Mouse (Mus musculus) gastrocnemius, adult 2 months (tissue): ENCODE data around the gene Mtmr1. TPM values are rescaled to one million over a fixed set of nuclear protein-coding genes. Genes with fewer than 3 reads are reported as not detected.
"Not testable (repeated sequence)": the region's sequence is repeated elsewhere in the genome, so short reads cannot be mapped to it uniquely, and the experiment has no call there.

Experiments
- DNase-seq: peaks from one replicate; pipeline ENCODE4 v3.0.0; 2022
- H3K27ac ChIP-seq: fragments of 200-600 bp; 2 replicates; pipeline ENCODE4 v1.8.1; 2022; ENCODE audit warnings: mild to moderate bottlenecking
- H3K4me3 ChIP-seq: fragments of 200-600 bp; 2 replicates; pipeline ENCODE4 v1.8.1; 2022; ENCODE audit warnings: mild to moderate bottlenecking, moderate library complexity
- CTCF ChIP-seq: fragments of 200-600 bp; IDR thresholded peaks from 2 replicates; pipeline ENCODE4 v1.8.1; 2022; ENCODE audit warnings: antibody characterized with exemption, mild to moderate bottlenecking, moderate library complexity
- intact Hi-C: fragments of 180-260 bp; cut with DNase I; formaldehyde crosslinking; loops from one replicate; pipeline ENCODE4 v1.15.1; 2025
- long read RNA-seq, 2 experiments: library from polyadenylated mRNA; stranded (forward); transcript quantifications; one replicate each; pipeline ENCODE4 v2.0.0; 2021
- total RNA-seq, 2 experiments: library from RNA; stranded (reverse); gene quantifications; 2 replicates each; pipeline ENCODE4 v1.2.3; 2021

The Mtmr1 gene
- total RNA-seq, result 10 to 100 TPM; 36.6 to 42.0 TPM
- long read RNA-seq, experiment 1, full-length matches to known transcripts, result 1 of 43 reads
- long read RNA-seq, experiment 1, partial matches to known transcripts, result 1 of 43 reads
- long read RNA-seq, experiment 1, other reads (novel, unspliced or antisense), result 41 of 43 reads
- long read RNA-seq, experiment 2, full-length matches to known transcripts, result 3 of 67 reads
- long read RNA-seq, experiment 2, partial matches to known transcripts, result 3 of 67 reads
- long read RNA-seq, experiment 2, other reads (novel, unspliced or antisense), result 61 of 67 reads

- H3K27ac ChIP-seq, result peak within 1 kb of the TSS; percentile 92
- peak within 1 kb of the TSS; percentile 87 for H3K4me3 ChIP-seq
- intact Hi-C loops, result no loop called here
- peak; percentile 54 for TF ChIP-seq CTCF
- DNase-seq, result peak; percentile 90
Observed at GRCm38 (mm10) chrX:71364554-71364991, at the start of gene Mtmr1. TSS of gene Mtmr1 (plus strand) at chrX:71364760.

GRCm38 (mm10) chrX:71352033-71352432 is 12.5 kb upstream of the Mtmr1 start:
- TF ChIP-seq CTCF, result peak; percentile 41
- Histone ChIP-seq H3K27ac (no peak overlapping the region), H3K4me3 (no peak overlapping the region)
- intact Hi-C loops, result no loop called here
- DNase-seq, result peak; percentile 19

GRCm38 (mm10) chrX:71355331-71355730 is 9.2 kb upstream of the Mtmr1 start:
- Histone ChIP-seq H3K27ac (no peak overlapping the region), H3K4me3 (no peak overlapping the region)
- no peak for DNase-seq
- intact Hi-C loops, result no loop called here
- TF ChIP-seq CTCF, result no peak

DNA sequence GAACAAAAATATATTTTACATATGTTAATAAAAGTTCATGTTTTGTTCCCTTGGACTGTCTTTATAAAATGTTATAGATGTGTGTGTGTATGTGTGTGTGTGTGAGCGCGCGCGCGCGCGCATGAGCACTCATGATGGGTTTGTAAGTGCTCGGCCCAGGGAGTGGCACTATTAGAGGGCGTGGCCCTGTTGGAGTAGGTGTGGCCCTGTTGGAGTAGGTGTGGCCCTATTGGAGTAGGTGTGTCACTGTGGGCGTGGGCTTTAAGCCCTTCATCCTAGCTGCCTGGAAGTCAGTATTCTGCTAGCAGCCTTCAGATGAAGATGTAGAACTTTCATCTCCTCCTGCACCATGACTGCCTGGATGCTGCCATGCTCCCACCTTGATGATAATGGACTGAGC is 2.8 kb upstream of the Mtmr1 start:
- DNase-seq, H3K4me3 ChIP-seq, H3K27ac ChIP-seq, intact Hi-C loops: not testable (repeated sequence)

- Histone ChIP-seq H3K27ac (peak overlapping the region; percentile 92), H3K4me3 (peak overlapping the region; percentile 87)
- DNase-seq, result no peak
- intact Hi-C loops, result no loop called here
- no peak for TF ChIP-seq CTCF
Observed at GRCm38 (mm10) chrX:71364062-71364461, 498 bp upstream of the Mtmr1 start.

GRCm38 (mm10) chrX:71365011-71365410 is 451 bp downstream of the Mtmr1 start:
- intact Hi-C loops, result no loop called here
- no peak for TF ChIP-seq CTCF
- Histone ChIP-seq H3K4me3 (peak overlapping the region; percentile 87), H3K27ac (peak overlapping the region; percentile 92)
- peak; percentile 58 for DNase-seq

DNA sequence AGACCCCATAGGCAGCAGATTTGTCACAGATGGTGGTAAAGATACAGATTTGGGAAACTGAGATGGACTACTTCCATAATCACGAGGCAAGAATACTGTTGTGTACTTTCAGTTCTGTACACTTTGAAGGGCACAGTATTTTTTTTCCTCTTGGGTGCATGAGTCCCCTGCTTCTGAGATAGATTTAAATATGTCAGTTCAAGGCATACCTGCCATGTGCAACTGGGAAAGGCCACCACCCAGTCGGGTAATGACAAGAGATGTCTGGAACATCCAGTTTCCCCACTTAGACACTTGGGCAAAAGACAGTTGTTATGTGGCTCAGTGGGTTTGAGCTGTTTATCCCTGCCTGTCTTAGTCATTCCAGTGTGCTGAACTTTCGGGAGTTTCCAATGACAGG is 950 bp downstream of the Mtmr1 start:
- DNase-seq, result no peak
- Histone ChIP-seq H3K4me3 (peak overlapping the region; percentile 87), H3K27ac (peak overlapping the region; percentile 92)
- TF ChIP-seq CTCF, result no peak
- intact Hi-C loops, result no loop called here

DNA sequence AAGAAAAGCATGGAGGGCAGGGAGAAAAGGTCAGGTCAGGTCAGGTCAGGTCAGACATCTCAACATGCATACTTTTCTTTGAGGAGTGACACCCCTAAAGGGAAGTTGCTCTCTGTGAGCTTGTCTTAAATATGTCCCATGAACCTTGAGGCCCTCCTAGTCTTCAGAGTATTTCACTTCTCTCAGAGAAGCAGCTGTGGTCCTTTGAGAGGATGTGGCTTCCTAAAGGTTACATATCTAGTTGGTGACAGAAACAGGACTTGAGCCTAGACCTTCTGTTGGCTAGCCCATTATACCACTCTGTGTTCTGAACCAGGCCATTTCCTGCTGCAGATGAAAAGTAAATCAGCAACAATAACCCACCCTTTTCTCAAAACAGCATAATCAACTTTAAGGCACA is 2.4 kb downstream of the Mtmr1 start:
- no peak overlapping the region for H3K27ac ChIP-seq
- DNase-seq, result no peak
- intact Hi-C loops, result no loop called here
- no peak for TF ChIP-seq CTCF
- no peak overlapping the region for H3K4me3 ChIP-seq

GRCm38 (mm10) chrX:71376781-71377180 is 12.2 kb downstream of the Mtmr1 start:
- no peak for TF ChIP-seq CTCF
- H3K27ac ChIP-seq, result no peak overlapping the region
- no peak overlapping the region for H3K4me3 ChIP-seq
- intact Hi-C loops, result no loop called here
- DNase-seq, result no peak

- DNase-seq, result no peak
- H3K27ac ChIP-seq, result no peak overlapping the region
- intact Hi-C loops, result no loop called here
- H3K4me3 ChIP-seq, result no peak overlapping the region
- TF ChIP-seq CTCF, result no peak
Observed at GRCm38 (mm10) chrX:71378435-71378834, 13.9 kb downstream of the Mtmr1 start.

DNA sequence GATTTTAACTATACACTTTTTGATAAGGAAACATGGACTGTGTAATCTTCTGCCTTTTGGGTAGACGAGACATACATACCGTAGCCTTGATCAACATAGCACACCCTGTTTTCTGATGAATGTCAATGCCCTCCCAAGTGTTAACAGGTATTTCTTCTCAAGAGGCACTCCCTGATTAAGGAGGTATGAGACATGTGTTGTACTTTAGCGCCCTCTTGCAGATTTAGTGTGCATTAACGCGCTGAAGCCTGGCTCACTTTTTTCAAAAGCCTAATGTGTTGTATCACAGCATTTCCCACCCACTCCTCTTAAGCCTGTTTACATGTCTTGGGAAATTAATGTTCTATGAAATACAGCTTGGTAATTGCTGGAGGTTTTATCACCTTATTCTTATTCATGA is 17.0 kb downstream of the Mtmr1 start:
- Histone ChIP-seq H3K4me3 (no peak overlapping the region), H3K27ac (no peak overlapping the region)
- TF ChIP-seq CTCF, result peak; percentile 62
- intact Hi-C loops, result loop anchor here (5.0 kb wide), 1 partner anchor 799 kb away; no protein-coding TSS in a partner anchor
- DNase-seq, result peak; percentile 24

GRCm38 (mm10) chrX:71396326-71396725 is 31.8 kb downstream of the Mtmr1 start:
- intact Hi-C loops, result no loop called here
- Histone ChIP-seq H3K27ac (no peak overlapping the region), H3K4me3 (no peak overlapping the region)
- no peak for DNase-seq
- no peak for TF ChIP-seq CTCF

- no peak for TF ChIP-seq CTCF
- no peak overlapping the region for H3K27ac ChIP-seq
- H3K4me3 ChIP-seq, result no peak overlapping the region
- DNase-seq, result no peak
- intact Hi-C loops, result no loop called here
Observed at GRCm38 (mm10) chrX:71406290-71406689, 41.7 kb downstream of the Mtmr1 start.

GRCm38 (mm10) chrX:71408386-71408785 is 43.8 kb downstream of the Mtmr1 start:
- Histone ChIP-seq H3K27ac (no peak overlapping the region), H3K4me3 (no peak overlapping the region)
- TF ChIP-seq CTCF, result no peak
- DNase-seq, result no peak
- intact Hi-C loops, result no loop called here
